Mouse (Mus musculus) adrenal gland, adult 8-10 months (tissue): Measurements from ENCODE around the gene Spic. TPM values are rescaled to one million over a fixed set of nuclear protein-coding genes. Genes with fewer than 3 reads are reported as not detected.

Source experiments
- DNase-seq: peaks from one replicate; pipeline ENCODE4 v3.0.0; 2022
- total RNA-seq, 4 experiments: library from RNA; stranded (reverse); gene quantifications; 2 replicates each; pipeline ENCODE4 v1.2.4; 2022

The Spic gene
- total RNA-seq, 4 experiments from 2014 or later, result 0.17 to 0.81 (median 0.40) TPM

DNA sequence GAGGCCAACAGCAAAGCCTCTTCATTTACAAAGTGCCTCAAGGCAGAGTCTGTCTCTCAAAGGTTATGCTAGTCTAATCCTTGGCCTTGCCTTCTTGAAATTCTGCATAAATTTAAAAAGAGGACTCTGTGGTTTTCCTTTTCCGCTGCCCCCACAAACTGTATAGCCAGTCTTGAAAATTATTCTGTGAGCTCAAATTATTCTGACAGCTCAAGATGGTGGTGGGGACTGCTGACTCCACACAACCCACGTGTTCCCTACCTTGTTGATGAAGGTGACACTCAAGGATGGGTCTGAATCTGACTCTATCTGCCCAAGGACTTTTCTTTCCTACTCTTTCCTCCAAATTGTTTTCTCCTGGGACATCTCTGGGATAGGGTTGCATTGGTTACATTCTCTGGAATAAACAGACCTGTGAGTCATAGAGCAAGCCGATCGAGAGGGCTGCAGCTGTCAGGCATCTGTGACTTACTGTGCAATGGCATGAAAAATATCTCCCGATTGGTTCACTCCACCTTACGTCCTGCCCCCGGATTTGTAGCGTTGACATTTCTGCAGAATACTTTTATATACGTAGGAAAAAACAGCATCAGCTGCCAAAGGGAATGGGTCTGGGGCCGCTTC is 53.4 kb downstream of the Spic start:
- peak; percentile 11 for DNase-seq

DNA sequence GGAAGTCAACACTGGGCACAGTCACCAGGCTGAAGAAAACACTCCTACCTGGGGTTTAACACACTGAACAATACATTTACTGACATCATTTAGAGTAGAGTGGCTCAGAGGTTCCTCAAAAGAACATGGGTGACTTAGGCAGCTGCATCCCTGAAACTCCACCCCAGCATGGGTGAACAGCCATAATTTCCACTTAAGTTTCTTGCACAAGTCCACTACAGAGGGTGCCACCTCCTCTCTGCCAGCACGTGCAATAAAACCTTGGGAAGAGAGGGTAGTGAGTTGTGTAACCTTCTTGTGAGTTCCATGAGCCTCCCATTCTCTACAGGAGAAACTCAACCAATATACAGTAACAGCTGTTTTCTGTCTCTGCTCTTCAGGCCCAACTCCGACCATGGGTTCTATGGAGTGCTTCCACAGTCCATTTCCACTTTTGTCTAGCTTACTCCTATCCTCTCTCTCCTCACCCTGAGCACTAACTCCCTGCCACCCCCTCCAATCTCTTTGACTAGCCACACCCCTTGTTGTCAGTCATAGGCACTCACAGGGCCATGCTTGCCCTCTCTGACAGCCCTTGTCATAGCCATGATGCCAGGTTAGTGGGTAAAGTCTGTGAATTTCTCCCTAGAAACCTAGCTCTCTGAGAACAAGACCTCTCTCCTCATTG is 54.0 kb downstream of the Spic start:
- DNase-seq, result no peak

DNA sequence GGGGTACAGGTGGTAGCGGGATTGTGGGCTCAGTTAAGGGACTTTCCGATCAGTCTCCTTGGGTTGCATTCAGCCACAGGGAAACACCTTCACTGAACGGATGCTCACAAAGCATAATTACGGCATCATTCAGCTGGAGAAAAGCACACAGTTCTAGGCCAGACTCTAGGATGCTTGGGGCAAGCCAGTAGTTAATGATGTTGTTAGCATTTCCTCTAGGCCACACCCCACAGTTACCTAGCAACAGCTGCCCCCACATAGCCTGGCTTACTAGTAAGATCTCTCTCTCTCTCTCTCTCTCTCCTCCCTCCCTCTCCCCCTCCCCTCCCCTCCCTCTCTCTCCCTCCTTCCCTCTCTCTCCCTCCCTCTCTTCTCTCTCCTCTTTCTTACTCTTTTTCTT is 57.8 kb downstream of the Spic start:
- DNase-seq, result no peak

DNA sequence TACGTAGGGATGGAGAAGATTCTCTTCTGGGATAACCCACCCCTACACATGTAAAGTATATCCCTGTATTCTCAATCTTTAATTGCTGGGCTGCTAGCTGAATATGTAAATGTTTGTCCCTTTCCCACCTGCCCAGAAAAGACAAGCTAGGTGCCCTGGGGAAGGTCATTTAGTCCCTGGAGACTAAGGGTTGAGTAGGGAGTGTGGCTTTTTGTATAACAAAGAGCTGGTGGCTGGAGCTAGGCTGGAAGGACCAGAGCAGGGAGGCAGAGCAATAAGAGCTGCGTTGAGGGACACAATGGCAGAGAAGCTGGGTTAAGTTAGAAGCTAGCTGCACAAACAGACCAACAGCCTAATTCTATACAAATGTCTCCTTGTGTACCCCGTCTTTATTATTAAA is 58.6 kb downstream of the Spic start:
- DNase-seq, result no peak

Other genes starting within 250 kb of the Spic start
- 1 to 10 TPM; 1.2 to 3.2 (median 1.7) TPM for gene Sycp3, start 225.4 kb downstream of the Spic start, total RNA-seq
- gene Chpt1, start 180.9 kb downstream of the Spic start, total RNA-seq, result 100 to 1,000 TPM in 3 of 4 experiments, 10 to 100 TPM in 1; 96.9 to 281 (median 196) TPM
- gene Mybpc1, start 79.9 kb downstream of the Spic start, total RNA-seq, result 1 to 10 TPM in 2 of 4 experiments, under 1 TPM in 2; 0.10 to 1.3 (median 0.67) TPM
- gene Arl1, start 45.8 kb upstream of the Spic start, total RNA-seq, result 100 to 1,000 TPM in 2 of 4 experiments, 10 to 100 TPM in 2; 95.3 to 107 (median 101) TPM
- 10 to 100 TPM; 26.7 to 30.1 (median 28.4) TPM for gene Utp20, start 141.8 kb upstream of the Spic start, total RNA-seq
- gene Slc5a8, start 201.0 kb upstream of the Spic start, total RNA-seq, result under 1 TPM in 3 of 4 experiments, not detected in 1; 0.03 to 0.07 (median 0.06) TPM